Mouse (Mus musculus): ENCODE results near the gene Vamp8.

Vamp8 gene

DNA sequence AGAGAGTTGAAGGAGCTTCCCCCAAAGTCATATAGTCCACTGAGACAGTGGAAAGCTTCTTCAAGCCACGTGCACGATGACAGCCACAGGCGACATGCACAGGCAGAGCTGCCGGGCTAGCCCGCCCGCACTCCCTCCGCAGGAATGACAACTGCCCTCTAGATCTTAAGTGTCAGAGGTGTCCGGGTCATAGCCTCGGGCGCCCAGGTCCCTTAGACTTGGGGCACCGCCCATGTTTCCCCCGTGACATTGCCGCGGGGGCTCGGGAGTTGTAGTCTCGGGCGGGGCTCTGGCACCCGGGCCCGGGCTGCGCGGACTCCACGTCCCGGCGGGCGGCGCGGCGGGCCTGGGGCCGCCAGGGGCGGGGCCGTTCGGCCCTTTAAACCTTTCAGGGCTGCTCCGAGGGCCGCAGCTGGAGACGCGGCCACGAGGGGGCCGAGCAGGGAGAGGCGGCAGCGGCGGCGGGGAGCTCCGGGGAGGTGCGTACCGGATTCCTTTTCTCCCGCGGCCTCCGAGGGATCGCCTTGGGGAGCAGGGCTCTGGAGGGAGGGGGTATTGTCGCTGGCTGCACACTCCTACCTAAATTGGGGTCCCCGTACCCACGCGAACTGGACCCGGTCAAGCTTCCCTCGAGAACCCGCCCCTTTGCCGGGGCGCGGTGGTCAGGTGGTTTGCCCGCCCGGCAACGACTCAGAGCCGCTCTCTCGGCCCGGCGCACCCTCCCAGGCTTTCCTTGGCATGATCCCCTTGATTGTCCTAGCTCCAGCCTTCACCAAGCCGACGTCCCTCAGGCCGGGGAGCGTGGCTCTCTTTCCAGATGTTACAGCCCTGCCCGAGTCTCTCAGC is 35.2 kb downstream of the Vamp8 start, which contains the start of gene Tmem150a:
Tmem150a (plus strand) TSS at position 382 of the 846 bp plus-strand sequence.
- TF ChIP-seq GATA4 (IDR thresholded peaks at IDR 0.05; ENCODE audit: insufficient replicate concordance, low read length), result no peak; the same call in 1 of the 2 replicates

DNA sequence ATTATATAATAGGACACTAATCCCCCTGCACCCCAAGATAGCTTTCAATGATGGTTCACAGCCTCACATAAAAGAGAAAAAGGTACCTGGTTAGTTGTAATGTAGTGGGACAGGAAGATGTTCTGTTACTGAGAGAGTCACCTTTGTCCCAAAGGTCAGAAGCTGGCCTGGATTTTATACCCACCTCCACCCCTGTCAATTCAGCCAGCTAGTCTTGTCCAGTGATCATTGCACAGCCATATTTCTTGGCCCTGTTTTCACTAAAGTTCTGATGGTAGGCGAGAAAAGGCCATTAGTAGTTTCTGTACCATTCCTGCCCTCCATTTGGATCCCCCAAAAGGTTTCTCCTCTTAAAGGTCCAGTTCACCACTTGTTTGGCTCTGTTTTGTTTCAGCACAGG is 36.5 kb downstream of the Vamp8 start:
- no peak for TF ChIP-seq GATA4 (IDR thresholded peaks at IDR 0.05; ENCODE audit: insufficient replicate concordance, low read length)

DNA sequence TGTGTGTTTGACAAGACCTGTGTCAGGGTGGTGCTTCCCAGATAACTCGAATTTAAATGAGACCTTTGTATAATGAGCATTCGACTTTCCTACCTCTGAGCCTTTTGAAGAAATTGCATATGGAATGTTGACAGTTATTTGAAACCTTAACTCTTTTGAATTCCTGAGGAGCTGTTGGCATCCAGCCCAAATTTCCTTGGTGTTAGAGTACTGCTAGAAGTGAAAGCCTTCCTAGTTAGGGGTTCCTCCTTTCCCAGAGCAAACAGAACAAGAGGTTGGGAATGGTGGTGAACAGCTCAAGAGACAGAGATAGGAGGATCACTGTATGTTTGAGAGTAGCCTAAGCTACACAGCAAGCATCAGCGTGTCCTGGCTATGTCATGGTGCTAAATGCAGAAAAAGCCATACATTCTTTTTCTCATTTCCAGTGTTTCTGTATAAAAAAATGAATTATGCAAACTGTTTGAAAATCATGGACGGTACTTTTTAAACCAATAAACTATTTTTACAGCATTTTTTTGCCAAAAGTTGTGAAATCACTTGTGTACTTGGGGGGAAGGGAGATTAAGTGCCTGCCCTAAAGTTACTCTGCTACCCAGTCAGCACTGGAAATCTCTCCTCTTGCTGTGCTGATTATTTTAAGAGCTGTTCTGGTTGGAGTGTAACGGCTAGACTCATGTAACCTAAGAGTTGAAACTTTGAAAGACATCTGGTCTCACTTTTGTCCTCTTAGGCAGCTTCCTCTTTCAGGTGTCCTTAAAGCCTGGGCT is 37.7 kb downstream of the Vamp8 start:
- no peak; the same call in 1 of the 2 replicates for TF ChIP-seq GATA4 (IDR thresholded peaks at IDR 0.05; ENCODE audit: insufficient replicate concordance, low read length)

DNA sequence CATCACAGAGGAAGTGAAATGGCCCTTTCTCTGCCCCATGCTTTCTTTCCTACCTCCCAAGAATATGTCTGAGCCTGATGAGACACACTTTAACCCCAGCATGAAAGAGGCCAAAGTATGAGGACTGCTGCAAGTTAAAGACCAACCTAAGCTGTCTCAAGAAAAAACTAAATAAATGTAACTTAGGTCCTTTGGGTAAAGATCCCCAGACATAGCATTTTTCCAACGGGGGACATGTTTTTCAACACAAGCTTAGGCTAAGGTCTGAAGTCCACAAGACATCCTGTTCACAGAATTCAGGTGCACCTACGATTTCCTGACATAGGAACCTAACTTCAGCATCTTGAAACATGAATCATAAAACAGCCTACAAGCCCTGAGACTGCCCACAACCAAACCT is 40.3 kb downstream of the Vamp8 start:
- TF ChIP-seq GATA4 (IDR thresholded peaks at IDR 0.05; ENCODE audit: insufficient replicate concordance, low read length), result no peak

DNA sequence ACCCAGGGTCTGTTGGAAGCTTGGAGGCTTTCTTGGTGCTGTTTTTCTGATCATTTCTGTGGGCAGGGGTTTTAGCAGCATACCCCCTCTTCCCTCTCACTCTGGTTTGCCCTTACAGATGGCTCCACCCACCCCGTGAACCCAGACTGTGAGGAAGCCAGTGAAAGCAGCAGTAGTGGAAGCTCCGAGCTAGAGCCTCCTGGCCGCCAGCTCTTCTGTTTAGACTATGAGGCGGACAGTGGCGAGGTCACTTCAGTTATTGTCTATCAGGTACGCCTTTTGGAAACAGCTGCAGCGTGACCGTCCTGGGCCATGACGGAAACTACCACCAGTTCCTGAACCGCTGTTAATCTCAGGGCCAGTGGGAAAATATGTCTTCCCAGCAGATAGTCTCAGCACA is 42.1 kb downstream of the Vamp8 start:
- no peak for TF ChIP-seq GATA4 (IDR thresholded peaks at IDR 0.05; ENCODE audit: insufficient replicate concordance, low read length)

DNA sequence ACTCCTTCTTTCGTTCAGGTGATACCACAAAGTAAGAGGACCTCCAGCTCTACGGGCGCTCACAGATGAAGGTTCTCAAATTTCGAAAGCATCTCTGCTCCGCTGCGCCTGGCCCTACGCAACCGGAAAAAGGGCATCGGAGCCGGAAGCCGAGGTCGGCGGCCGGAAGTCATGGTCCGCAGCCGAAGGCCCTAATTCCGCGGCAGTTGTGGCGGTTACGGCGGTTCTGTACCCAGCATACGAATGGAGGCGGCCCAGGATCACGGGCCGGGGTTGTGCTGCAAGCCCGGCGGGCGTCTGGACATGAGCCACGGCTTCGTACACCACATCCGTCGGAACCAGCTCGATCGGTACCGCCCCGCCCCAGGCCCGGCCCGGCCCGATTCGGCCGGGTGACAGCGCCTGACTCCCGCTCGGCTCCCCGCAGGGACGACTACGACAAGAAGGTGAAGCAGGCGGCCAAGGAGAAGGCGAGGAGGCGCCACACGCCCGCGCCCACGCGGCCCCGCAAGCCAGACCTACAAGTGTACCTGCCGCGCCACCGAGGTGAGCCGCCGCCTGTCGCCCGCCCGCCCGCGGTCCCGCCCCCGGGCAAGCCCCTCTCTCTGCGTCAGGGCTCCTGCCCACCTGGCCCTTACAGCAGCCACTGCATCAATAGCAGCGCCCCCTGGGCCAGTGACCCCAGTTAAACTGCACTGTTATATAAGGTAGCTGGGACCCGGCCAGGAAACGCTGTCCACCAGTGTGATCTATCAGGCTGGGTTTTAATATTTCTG is 43.1 kb downstream of the Vamp8 start, which contains the start of gene 0610030E20Rik:
0610030E20Rik (plus strand) TSS at position 152 of the 776 bp plus-strand sequence.
- peak; percentile 11; the same call in 1 of the 2 replicates for TF ChIP-seq GATA4 (IDR thresholded peaks at IDR 0.05; ENCODE audit: insufficient replicate concordance, low read length)

DNA sequence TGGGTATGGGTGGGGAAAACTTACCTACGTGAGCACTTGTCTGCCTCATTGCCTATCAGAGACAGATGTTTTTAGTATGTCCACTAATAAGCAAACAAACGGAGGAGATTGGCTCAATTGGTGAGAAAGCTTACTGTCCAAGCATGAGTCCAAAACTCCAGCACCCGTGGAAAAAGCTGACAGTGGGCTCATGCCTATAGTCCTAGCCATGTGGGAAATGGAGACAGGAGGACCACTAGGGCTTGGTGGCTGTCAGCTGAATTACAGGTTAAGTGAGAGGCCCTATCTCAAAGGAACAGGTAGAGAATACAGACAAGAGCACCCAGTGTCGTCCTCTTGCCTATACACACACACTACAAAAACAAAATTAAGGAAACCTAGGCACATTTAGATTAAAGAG is 44.2 kb downstream of the Vamp8 start:
- TF ChIP-seq GATA4 (IDR thresholded peaks at IDR 0.05; ENCODE audit: insufficient replicate concordance, low read length), result no peak

DNA sequence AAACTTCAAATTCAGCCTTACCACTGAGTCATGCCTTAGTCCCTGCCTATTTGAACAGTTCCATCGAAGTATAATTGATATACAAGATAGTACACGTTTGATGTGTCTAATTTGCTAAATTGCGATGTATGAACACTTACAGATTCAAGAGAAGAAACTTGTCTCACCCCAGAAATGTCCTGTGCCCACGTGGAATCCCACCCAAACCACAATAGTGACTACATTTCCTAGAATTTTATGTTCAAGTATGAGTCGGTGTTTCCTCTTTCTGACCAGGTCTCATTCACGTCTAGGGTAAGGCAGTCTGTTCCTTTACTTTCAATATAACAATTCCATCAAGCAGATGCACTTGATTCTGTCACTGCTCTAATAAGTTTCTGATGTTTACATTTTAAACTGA is 44.9 kb downstream of the Vamp8 start:
- TF ChIP-seq GATA4 (IDR thresholded peaks at IDR 0.05; ENCODE audit: insufficient replicate concordance, low read length), result no peak

DNA sequence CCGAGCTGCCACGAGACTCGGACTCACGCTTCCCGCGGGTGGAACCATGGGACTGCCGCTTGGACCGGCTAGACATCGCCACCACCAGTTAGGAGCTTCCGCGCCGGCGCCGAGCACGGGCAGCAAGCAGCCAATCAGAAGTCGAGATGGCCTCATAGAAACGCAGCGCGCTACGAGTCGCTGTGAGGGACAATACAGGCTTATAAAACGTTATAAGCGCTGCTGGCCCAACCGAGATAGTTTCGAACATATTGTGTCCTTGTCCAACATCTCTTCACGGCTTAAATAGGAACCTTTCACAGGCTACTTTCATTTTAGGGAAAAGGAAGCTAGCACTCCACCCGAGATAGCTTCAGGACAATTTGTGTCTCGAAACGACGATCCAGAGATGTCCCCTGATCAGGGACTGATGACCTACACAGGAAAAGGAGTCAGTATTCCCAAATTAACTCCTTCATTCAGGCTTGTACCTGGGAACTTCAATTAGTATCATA is 45.4 kb downstream of the Vamp8 start, which contains the start of gene Usp39:
Usp39 (minus strand) TSS at position 111 of the 494 bp plus-strand sequence.
- peak; percentile 18; the same call in 1 of the 2 replicates for TF ChIP-seq GATA4 (IDR thresholded peaks at IDR 0.05; ENCODE audit: insufficient replicate concordance, low read length)

DNA sequence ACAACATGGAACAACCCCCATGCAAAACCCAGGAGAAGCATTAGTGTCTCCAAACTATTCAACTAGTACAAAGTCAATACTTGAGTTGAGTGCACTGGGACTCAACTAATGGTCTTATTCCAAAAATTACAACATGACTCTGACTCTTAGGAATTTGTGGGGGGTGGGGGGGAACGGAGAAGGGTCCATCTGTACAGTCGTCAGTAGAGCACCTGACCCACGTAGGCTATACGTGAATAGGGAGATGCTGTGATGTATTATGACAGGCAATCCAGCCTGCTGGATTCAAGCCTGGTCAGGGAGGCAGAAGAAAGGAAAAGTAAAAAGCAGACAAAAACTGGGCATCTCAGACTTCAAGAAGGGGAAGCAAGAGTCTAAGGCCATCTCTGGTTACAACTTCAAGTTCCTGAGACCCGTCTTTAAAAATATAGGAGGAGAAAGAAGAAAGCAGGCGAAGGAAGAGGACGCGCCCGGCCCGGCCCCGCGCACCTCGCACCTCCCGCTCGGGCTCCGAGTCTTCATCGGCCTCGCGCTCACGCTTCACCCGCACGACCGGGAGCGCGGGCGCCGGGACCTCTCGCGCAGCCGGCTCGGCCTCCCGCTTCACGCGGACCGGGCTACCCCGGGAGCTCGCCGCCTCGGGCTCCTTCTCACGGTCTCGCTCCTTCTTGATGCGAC is 46.0 kb downstream of the Vamp8 start:
- TF ChIP-seq GATA4 (IDR thresholded peaks at IDR 0.05; ENCODE audit: insufficient replicate concordance, low read length), result no peak

DNA sequence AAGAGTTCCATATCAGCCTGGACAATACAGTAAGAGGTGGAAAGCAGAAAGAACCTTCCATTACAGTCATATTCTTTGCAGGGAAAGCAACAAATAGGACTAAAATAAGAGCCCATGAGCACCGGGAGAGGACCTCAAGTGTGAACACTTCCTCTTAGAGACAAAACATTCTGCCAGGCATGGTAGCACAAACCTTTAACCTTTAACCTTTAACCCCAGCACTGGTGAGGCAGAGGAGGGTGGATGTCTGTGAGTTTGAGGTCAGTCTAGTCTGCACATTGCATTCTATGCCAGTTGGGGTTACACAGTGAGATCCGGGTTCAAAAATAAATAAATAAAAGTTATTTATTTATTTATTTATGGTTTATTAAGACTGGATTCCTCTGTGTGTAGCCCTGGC is 50.0 kb downstream of the Vamp8 start:
- TF ChIP-seq GATA4 (IDR thresholded peaks at IDR 0.05; ENCODE audit: insufficient replicate concordance, low read length), result no peak
